Mouse (Mus musculus) E14TG2a.4 (cell line): Measurements from ENCODE around the gene Fars2.

ENCODE experiments used
- CTCF ChIP-seq: conservative IDR thresholded peaks from 2 replicates; pipeline ENCODE4 v1.5.1; 2014; ENCODE audit warnings: low read length
- NANOG ChIP-seq: IDR thresholded peaks from 2 replicates; pipeline ENCODE4 v1.6.1; 2014; ENCODE audit warnings: borderline replicate concordance, low read length, mixed read lengths
- POU5F1 ChIP-seq: IDR thresholded peaks from 2 replicates; pipeline ENCODE4 v1.6.1; 2014; ENCODE audit warnings: low read length, borderline replicate concordance

- no peak for TF ChIP-seq CTCF
- TF ChIP-seq NANOG = no peak
- no peak for TF ChIP-seq POU5F1
These were observed 617.7 kb downstream of the Fars2 start, which contains the start of gene Nrn1 for GRCm38 (mm10) chr13:36734731-36735571.
